Mouse (Mus musculus) right cerebral cortex, adult 2 months (tissue): ENCODE data around the gene Zscan26.
"Not testable (repeated sequence)": the region's sequence is repeated elsewhere in the genome, so short reads cannot be mapped to it uniquely, and the experiment has no call there.

Experiments
- DNase-seq, 2 experiments: peaks; one replicate each; pipeline ENCODE4 v3.0.0; 2021 to 2022; ENCODE audit warnings: low spot score in 2 of 2

Zscan26 gene

DNA sequence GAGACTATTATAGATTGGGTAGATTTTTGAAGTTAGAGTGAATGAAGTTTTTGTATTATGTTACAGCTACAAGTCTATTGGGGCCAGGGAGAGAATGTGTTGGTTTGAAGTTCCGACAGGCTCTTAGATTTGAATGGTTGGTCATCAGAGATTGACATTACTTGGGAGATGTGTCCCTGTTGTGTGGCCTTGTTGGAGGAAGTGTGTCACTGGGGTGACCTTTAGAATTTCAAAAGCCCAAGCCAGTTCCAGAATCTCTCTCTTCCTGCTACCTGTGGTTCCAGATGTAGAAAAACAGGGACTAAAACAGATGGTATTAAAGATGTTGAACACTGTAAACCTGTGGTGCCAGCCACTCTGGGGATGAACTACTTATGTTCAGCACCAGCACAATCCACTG, 25.9 kb downstream of the Zscan26 start:
- no peak for DNase-seq

DNA sequence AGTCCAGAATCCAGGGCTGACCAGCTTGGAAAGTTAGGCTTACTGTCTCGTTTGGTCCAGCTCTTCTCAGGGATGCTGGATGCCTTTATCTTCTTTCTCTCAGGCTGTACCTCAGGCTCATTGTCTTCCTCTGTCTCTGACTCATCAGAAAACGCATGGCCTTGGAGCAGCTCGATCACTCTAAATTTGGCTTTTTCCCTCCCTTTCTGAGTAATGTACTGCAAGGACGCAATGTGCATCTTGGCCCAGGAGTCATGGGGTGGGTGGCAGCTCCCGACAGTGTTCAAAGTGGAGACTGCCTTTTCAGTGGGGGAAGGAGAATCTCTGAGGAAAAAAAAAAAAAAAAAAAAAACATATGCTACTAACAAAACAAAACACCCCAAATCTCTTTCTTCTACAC, 30.2 kb downstream of the Zscan26 start:
- no peak for DNase-seq

DNA sequence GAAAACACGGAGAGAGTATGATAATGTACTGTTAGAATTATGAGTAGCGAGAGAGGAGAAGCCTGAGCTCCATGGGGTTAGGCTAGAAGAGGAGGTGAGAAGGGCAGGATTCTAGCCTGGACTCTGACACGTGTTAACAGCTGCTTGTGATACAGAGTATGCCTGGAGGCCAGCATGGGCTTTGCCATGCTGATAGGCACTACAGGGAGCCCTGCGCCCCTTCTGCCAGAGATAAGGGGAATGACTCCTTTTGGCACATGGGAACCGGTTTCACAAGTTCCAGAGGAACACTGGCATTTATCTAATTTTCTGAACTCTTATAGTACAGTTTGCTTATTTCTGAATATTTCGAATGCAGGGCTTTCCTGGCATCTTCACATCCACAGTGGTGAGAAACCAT, 34.7 kb downstream of the Zscan26 start:
- no peak for DNase-seq

DNA sequence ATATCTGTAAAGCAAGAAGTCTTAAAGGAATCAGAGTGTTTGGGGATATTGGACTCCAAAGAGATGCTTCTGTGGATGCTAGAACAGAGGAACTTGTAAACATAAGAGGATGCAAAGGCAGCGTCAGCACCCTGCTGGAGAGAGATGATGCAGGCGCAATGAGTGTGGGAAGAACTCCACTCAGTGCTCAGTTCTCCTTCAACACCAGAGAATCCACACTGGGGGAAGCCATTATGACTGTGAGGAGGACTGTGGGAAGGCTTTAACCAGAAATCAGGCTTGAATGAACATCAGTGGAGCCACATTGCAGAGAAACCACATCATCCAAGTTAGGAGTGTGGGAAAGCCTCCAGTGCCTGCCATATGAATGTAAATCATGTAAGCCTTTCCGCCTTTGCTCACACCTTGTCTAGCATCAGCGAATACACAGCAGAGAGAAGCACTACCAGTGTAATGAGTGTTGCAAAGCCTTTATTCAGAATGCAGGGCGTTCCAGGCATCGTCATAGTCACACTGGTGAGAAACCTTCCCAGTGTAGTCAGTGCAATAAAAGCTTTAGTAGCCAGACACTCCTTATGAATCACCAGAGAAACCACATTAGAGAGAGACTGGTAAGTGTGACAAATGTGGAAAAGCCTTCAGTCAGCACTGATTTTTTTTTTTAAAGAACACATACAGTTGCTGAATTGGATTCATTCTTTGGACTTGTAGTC, 36.1 kb downstream of the Zscan26 start:
- DNase-seq = no peak

DNA sequence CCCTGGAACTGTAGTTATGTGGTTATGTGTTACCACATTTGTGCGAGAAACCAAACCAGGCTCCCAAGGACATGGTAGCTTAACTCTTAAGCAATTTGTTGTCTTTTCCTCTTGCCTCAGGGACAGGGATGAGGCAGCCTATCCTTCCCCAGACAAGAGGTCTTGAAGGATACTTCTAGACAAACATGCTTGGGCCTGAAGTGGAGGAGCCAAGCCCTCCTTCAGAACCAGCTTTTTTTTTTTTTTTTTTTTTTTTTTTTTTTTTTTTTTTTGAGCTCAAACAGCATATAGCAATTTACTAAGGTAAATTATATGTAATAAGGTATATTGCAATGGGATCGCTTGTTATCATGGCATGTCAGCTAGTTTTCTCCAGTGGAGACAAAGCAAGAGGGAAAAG, 37.8 kb downstream of the Zscan26 start:
- DNase-seq = no peak

DNA sequence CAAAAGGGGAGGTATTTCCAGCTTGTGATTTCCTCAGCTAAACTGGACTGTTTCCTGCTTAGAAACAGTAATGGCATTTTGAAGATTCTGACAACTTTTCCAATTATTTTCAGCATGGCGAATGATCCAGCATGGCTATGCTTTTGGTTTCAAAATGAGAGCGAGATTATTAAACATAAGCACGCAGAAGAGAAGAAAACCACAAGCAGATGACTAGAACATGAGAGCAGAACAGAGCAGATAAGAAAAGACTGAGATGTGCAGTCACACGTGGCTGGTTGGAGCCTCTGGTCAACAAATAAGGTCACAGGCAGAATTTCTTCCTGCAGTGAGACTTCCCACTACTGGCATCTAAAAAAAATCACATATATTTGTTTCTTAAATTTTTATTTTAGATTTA, 38.3 kb downstream of the Zscan26 start:
- DNase-seq = no peak

DNA sequence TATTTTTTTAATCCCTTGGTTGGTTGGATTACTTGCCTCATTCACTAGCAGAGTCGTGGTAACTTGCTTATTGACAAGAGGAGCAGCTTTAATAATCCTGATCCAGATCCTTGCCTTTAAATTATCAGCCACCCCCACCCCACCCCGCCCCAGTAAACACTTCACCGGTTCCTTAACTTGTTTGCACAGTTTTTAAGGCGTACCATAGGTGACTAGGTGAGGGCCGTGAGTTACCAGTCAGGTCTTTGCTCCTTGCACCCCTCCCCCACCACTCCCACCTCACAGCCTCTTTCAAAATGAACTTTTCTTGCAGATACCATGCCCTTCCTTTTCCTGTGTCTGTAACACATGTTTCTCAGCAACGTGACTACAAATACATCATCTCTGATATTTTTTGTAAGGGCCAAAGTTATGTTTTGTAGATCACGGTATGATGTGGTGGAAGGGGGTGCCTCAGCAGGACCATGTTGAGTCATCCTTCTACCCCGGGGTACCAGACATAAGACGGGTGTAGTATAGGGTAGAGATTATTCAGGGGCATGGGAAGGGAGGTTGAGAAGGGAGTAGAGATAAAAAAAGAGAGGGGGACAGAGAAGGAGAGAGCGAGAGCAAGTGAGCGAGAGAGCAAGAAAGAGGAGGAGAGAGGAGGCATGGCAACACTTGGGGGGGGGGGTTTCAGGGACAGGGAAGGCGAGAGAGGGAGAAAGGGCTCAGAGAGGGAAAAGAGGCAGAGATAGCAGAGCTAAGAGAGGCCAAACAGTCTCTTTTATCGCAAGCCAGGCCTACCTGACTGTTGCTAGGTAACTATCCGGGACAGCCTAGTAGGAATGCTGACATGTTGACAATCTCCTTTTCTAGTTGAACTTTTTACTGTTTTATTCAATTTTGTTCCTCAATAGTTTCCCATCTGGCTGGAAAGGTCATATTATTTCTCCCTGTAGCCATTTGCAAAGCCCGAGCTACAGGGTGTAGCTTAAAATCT, 39.0 kb downstream of the Zscan26 start:
- no peak for DNase-seq

DNA sequence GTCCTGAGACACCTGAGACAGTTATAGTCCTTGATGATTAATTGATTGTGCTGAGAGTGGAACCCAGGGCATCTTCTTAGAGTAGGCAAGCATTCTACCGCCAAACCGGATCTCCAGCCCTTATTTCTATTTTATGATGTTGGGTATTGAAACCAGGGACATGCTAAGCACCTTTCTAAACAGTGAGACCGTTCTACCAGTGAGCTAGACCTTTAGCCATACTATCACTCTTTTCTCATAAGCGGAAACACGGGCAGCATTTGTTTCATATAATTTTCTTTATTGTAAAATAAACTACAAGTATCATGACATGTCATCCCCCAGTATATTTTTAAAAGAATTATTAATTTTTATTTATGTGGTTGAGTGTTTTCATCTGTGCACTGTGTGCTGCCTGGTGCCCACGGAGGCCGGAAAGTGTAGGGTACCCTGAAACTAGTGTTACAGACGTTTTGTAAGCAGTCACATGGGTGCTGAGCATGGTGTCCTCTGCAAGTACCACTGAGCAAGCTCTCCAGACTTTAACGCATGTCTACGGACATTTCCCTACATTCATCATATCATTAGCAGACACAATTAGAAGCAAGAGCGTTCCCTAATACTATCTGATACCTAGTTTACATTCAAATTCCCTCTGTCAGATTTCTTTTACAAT, 44.6 kb downstream of the Zscan26 start:
- DNase-seq = no peak

DNA sequence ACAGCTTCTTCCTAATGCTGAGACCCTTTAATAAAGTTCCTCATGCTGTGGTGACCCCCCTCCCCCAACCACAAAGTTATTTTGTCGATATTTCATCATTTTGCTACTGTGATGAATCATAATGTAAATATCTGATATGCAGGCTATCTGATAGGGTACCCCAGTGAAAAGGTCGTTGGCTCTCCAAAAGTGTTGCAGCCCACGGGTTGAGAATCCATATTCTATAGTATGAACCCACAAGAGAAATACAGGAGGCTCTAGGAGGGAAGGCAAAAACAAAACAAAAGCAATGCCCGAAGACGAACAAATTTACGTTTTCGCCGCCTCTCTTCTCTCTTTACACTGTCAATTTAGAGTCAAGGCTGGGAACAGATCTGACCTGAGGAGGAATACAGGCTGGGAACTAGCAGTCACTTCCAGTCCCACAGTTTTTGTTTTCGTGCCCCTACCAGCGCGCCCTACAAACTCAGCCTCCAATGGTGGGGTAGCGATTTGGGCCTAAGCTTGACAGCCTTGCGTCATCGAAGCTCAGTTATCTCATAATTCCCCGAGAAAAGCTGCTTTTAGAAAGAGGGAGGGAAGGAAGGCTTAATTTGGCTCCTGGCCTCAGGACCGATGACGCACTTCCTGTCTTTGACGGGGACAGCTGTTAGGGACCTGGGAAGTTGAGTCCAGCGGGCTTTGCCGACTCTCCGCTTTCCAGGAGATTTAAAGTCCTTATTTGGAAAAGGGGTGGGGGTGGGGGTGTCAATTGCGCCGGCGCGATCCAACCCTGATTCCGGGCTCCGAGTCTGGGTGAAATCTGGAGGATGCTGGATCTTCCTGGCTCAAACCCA, 45.3 kb downstream of the Zscan26 start:
- peak; percentile 89 to 92 for DNase-seq

DNA sequence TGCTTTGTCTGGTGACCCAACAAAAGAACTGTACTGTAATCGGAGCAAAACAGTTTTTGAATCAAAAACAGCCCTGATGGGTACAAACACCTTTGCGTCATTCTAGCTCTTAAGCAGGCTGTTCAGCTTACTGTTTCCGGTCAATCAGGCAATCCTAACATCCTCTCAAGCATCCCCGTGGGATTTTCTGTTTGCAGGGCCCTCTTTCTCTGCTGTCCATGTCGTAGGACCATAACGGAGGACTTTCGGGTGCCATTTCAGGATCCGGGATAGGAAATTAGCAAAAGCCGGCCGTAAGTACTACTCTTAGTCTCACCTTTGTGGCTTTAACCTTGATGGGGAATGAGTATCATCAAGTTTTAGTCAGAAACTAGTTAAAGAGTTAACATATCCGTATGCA, 46.2 kb downstream of the Zscan26 start:
- no peak for DNase-seq

DNA sequence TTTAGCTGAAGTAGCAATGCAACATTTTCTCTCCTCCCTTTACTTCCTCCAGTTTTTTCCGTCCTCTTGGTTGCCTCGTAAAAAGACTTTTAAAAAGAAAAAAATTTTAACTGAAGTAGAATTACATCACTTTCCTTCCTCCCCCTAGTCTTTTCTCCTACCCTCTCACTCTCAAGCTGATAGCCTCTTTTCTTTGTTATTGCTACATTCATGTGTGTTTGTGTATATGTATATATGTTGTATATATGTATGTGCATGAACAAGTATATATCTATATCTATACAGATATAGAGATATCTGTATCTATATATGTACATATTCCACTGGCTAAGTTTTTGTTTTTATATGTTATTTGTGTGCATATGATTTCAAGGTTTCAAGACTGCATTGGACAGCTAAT, 50.7 kb downstream of the Zscan26 start:
- no peak for DNase-seq

DNA sequence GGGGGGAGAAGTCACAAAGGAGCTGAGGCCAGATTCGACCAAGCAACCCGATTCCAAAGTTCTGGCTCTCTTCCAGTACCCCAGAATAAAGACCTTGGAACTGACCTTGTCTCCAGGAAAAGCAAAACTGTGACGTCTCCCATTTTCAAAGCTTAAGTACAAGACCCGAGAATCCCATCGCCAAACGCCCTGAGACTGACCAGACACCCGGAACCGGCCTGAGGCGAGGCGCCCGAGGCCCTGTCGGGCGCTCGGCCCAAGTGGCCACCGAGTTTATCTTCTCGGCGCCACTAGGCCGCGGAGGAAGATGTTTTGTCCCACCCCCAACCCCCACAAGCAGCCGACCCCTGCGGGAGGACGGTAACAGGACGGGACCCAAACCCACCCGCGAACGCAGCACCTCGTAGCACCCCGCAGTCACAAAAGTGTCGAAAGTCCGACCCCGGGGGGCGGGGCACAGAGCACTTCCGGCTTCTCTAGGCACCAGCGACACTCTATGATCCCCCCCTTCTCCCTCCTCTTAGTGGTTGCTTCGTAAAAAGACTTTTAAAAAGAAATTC, 51.2 kb downstream of the Zscan26 start, which contains the start of gene Zkscan3:
Gene Zkscan3 (minus strand): TSS at position 469 of the 560 bp plus-strand sequence.
- peak; percentile 83 for DNase-seq

DNA sequence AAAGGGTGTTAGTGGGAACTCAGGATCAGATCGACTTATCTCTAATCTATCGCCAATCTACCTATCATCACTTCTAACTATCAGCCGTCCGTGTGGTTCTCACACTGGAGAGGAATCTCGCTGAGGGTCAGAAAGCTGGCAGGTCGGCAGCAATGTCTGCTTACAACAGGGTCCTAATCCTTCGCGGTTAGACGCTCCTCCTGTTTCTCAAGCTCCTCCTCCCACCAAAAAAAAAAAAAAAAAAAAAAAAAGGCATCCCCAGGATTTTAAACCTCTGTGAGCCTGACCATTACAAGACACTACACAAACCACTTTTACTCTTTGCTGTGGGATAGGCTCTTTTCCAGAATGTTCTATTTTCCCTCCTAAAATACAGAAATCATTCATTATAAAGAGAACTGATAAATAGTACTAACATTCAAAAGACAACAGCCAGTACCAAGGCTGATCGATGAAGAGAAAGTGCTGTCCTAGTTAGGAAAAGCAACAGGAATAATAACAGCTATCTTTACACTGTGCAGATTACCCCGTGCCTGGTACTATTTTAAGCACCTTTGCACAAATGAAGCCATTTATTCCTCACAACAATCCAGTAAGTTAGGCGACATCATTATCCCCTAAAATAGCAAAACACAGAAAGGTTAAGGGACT, 51.8 kb downstream of the Zscan26 start:
- no peak for DNase-seq

DNA sequence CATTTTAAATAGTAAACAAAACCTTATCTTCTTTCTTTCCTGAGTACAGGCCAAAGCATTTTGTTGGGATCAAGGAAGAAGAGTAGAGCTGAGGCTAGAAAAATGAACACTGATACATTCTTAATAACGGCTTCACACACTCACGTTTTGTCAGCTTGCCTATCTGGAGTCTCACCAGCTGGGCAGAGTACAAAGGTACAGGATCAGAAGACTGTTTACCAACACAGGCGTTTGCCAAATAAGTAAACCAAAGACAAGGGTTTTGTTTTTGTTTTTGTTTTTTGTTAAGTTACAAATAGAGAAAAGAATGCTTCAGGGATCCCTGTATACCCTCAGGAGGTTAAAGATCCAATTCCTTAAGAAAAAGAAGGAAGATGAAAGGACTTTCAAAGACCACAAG, 52.4 kb downstream of the Zscan26 start:
- DNase-seq = no peak

DNA sequence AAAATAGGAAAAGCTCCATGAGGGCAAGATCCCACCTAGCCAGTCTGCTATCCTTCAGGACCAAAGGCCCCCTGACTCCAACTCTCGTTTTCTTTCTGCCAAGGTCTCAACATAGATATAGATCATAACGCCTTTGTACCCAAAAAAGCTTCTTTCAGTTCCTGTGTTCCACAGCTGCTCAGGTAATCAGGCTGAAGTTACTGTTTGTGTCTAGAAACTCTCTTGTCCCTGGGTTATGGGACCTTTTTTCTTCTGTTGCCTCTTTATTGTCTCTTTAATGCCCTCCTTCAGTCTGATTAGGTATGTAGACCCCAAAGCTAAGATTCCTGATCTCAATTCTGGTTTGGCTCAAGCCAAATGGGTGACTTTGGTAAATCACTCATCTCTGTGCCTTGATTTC, 56.0 kb downstream of the Zscan26 start:
- no peak for DNase-seq

DNA sequence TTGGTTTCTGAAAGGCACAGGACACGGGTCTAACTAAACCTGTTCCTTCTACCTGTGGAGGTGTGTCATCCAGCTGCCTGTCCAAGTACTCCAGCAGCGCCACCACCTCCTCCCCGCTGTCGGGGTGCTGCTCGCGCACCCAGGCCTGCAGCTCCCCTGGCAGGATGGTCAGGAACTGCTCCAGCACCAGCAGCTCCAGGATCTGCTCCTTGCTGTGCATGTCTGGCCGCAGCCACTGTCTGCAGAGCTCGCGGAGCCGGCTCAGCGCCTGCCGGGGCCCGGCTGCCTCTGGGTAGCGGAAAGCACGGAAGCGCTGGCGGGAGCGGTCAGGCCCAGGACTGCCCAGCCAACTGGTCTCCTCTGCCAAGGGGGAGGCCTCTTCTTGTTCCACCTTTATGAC, 57.5 kb downstream of the Zscan26 start:
- DNase-seq = not testable (repeated sequence)

DNA sequence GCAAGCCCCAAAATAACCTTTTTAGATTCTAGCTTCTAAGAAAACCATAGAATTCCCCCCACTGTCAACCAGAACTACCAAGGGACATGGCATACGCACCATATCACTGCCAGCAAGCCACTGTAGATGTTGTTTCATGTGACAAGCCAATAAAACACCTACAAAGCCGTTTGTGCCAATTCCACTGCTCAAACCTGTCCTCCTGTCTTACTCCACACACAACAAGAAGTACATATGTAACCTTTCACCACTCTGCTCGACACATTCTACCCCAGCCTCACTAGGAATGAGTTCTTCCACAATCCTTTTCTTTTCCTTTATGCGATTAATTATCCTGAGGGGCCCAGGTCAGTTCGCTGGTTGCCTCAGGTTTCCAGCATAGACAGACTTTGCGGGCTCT, 57.9 kb downstream of the Zscan26 start:
- DNase-seq = no peak

DNA sequence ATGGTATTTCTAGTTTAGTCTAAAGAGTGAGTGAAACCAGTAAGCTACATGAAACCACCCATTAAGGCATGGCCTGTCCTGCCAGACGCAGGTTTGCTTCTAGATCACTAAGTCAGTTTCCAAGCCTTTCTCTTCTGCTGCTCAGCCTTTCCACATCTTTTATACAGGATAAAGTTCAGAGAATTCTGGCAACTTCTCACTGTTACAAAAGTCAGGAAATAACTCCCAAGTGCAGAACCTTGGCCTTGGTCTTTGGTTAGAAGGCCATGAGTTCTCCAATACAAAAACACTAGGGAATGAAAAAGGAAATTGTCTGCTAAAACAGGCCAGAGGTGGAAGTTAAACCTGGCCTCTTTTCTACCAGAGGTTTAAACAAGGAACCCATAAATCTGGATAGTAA, 58.3 kb downstream of the Zscan26 start:
- no peak for DNase-seq
